Mouse (Mus musculus) E14TG2a.4 (cell line): ENCODE data around the gene Ormdl3.

Experiments
- CTCF ChIP-seq: conservative IDR thresholded peaks from 2 replicates; pipeline ENCODE4 v1.5.1; 2014; ENCODE audit warnings: low read length
- POU5F1 ChIP-seq: IDR thresholded peaks from 2 replicates; pipeline ENCODE4 v1.6.1; 2014; ENCODE audit warnings: low read length, borderline replicate concordance

- TF ChIP-seq CTCF (no peak), POU5F1 (no peak)
Observed at GRCm38 (mm10) chr11:98549363-98549762, 37.8 kb downstream of the Ormdl3 start.
